Mouse (Mus musculus) kidney, adult 18-20 months (tissue): ENCODE measurements around the gene Pkp4.

Source experiments
- DNase-seq: peaks from one replicate; pipeline ENCODE4 v3.0.0; 2021

Pkp4 gene

GRCm38 (mm10) chr2:59280914-59281562 is 120.4 kb downstream of the Pkp4 start:
- no peak for DNase-seq

- no peak for DNase-seq
Observed at GRCm38 (mm10) chr2:59282966-59283365, 122.3 kb downstream of the Pkp4 start.

GRCm38 (mm10) chr2:59284216-59284615 is 123.6 kb downstream of the Pkp4 start:
- DNase-seq, result no peak

- no peak for DNase-seq
Observed at GRCm38 (mm10) chr2:59284734-59285490, 124.3 kb downstream of the Pkp4 start.

DNA sequence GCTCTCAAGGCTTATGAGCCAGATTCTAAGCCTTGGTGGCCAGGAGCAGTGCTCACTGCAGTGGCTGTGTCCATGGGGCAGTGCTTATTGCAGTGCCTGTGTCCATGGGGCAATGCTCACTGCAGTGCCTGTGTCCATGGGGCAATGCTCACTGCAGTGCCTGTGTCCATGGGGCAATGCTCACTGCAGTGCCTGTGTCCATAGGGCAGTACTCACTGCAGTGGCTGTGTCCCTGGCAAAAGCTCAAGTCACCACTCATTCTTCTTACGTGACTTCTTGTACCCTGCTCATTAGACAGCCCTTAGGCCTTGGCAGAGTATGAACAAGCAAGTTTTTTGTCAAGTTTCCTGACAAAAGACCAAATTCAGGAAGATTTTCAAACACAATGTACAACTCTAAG is 124.9 kb downstream of the Pkp4 start:
- DNase-seq, result no peak

DNA sequence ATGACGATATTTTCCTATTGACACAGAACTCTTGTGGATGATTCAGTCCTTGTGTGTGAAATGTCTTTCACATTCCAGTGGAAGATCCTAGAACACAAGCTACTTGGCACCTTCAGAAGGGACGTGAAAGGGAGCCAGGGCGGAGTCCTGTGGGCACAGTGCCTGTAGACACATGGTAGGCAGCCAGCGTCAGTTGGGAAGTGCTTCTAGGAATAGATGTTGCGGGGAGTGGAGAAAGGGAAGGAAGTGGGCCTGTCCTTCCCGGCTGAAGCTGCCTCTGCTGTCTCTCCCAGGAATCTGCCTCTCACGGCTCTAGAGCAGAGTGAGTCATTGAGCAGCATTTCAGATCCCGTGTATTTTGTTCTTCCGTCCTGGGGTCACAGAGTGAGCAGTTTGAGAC is 125.6 kb downstream of the Pkp4 start:
- DNase-seq, result peak; percentile 74

GRCm38 (mm10) chr2:59287630-59288029 is 127.0 kb downstream of the Pkp4 start:
- DNase-seq, result no peak

- no peak for DNase-seq
Observed at GRCm38 (mm10) chr2:59289411-59289810, 128.8 kb downstream of the Pkp4 start.

DNA sequence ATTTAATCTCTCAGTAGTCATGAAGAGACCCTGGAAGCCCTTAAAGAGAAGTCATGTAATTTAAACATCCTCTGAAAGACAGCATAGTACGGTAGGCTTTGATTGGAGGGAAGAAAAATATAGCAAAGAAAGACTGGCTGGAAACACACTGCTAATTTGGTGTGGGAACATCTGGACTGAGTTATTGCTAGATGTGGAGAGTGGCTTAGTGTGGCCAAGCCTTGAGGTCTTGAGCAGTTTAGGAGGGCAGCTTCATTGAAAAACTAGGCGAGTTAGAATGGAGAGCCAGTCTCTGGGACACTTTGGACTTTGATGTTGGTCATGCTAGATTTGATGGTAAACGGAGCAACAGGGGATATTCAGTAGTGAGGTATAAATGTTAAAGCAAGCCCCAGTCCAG is 129.7 kb downstream of the Pkp4 start:
- DNase-seq, result no peak

DNA sequence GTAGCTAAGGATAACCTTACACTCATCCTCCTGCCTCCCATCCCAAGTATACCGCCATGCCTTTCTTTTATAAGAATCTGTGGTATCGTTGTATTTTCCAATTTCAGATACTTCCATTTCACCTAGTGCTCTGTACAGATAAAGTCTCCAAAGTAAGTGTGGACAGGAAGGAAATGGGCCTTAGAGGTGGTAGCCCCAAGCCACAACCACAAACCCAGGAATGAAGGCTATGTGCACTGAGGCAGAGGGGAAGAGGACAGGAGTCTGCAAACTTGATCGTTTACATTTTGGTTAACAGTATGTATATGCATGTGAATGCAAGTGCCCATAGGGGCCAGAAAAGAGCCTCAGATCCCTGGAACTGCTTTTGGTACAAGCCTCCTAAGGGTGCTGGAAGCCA is 139.2 kb downstream of the Pkp4 start:
- no peak for DNase-seq

DNA sequence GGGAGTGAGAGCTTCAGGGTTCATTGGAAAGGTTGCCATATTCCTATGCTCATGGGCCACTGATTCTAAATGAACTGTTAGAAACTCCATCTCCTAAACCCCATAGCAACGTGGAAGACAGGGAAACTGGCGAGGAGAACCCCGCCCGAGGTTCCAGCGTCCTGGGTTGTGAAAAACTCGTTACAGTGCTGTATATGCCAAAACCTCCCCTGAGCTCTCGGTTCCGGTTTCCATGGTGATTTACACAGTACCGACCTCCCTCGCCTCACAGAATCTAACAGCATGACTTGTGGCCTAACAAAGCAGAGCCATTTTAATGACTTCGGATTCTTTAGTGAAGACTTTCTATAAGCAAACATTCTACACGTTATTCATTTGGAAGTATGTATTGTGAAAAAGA is 141.0 kb downstream of the Pkp4 start:
- DNase-seq, result no peak

GRCm38 (mm10) chr2:59302430-59302829 is 141.8 kb downstream of the Pkp4 start:
- no peak for DNase-seq

GRCm38 (mm10) chr2:59303530-59304063 is 142.9 kb downstream of the Pkp4 start:
- DNase-seq, result no peak

GRCm38 (mm10) chr2:59307302-59307701 is 146.7 kb downstream of the Pkp4 start:
- DNase-seq, result no peak

DNA sequence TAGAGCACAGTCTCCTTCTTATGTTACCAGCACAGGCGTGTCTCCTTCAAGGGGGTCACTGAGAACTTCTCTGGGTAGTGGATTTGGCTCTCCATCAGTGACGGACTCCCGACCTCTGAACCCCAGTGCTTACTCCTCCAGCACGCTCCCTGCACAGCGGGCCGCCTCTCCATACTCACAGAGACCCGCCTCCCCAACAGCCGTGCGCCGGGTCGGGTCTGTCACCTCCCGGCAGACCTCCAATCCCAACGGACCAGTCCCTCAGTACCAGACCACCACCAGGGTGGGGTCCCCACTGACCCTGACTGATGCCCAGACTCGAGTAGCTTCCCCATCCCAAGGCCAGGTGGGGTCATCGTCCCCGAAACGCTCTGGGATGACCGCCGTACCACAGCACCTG is 147.4 kb downstream of the Pkp4 start:
- no peak for DNase-seq

GRCm38 (mm10) chr2:59313293-59313692 is 152.6 kb downstream of the Pkp4 start:
- DNase-seq, result no peak

DNA sequence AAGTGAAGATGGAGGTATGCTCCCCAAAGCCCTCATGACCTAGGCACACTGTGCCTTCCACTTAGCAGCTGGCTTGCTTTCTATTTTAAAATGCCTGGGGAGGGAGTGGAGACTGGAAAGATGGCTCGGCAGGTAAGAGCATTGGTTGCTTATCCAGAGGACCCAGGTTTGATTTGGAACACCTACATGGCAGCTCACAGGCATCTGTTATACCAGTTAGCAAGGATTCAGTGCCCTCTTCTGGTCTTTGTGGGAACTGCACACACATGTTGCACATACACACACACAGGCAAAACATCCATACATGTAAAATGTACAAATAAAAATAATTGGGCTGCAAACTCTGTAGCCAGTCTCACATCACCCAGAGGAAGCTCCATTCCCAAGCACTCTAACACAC is 158.0 kb downstream of the Pkp4 start:
- DNase-seq, result no peak

DNA sequence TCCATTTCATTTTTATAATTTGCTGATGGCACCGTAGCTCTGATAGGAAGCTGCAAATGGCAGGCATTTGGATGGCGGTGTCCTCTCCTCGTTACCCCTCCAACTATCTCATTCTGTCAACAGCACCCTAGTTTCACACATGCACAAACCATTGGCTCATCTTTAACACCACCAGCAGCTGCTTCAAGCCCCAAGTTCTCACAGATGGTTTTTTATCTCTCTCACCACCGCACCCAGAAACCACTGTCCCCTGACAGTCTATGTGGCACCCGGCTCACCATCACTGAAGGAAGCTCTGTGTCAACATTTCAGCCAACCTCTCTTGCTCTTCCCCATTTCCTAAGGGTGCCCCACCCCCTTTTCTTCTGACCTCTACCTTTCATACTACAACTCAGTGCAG is 167.3 kb downstream of the Pkp4 start:
- DNase-seq, result no peak

- no peak for DNase-seq
Observed at GRCm38 (mm10) chr2:59331093-59331492, 170.4 kb downstream of the Pkp4 start.

DNA sequence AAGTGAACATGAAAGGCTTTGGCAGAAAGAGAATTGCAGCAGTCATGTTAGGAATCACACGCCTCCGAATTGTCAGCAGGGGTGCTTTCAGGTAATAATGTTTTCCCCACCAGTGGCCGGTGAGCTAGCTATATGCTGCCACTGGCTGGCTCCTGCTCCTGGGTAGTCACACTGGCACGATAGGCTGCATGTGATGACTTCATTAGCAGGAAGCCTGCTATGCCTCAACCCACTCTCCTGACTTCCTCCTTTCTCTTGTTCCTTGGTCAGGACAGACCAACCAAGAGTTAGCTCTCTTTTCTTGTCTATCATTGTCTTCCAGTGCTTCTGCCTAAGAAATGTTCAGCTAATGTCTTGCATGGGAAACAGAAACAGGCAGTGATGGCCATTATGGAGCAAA is 171.9 kb downstream of the Pkp4 start:
- DNase-seq, result no peak

DNA sequence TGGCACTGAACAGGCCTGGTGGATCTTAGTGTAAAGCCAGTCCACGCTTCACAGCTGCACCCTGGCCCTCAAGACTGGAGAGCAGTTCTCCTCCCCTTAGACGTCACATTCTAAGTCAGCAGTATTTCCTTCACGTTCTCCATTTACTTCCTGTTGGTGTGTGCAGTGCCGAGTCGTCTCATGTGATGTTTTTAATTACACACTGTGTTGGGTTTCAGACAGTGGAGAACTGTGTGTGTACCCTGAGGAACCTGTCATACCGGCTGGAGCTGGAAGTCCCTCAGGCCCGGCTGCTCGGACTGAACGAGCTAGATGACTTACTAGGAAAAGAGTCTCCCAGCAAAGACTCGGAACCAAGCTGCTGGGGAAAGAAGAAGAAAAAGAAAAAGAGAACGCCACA is 177.9 kb downstream of the Pkp4 start:
- no peak for DNase-seq

DNA sequence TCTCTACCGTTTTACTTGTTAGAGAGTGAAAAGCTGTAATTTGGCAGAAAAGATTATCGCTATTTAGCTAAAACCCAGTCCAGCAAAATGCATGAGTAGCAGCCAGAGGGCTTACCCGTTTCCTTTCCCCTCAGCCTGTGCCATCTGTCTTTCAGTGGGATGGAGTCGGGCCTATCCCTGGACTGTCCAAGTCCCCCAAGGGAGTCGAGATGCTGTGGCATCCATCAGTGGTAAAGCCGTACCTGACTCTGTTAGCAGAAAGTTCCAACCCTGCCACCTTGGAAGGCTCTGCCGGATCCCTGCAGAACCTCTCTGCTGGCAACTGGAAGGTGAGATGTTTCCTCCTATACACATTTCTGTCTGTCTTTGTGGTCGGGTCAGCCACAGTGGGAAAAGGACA is 178.3 kb downstream of the Pkp4 start:
- no peak for DNase-seq

- peak; percentile 27 for DNase-seq
Observed at GRCm38 (mm10) chr2:59339776-59340539, 179.3 kb downstream of the Pkp4 start.

- DNase-seq, result no peak
Observed at GRCm38 (mm10) chr2:59340878-59341277, 180.2 kb downstream of the Pkp4 start.
